7 mouse cellular contexts compared by ENCODE assay signal in genomic region chr5:124024677-124025076, GRCm38 (mm10). TPM values are rescaled to one million over a fixed set of nuclear protein-coding genes. Genes with fewer than 3 reads are reported as not detected.
DNase-seq lines count a peak whose midpoint lies in the region; ATAC-seq and TF ChIP-seq lines count a peak whose summit lies in the region.

No protein-coding gene starts in this region.

- 82% methylated on average over 6 of the region's 6 CpGs for WGBS in spleen, adult 2 months
- WGBS in embryonic facial prominence, embryonic 10.5 days, result 71% methylated on average over 6 of the region's 6 CpGs
- 76% methylated on average over 6 of the region's 6 CpGs for WGBS in liver, embryonic 16.5 days (ENCODE audit: insufficient replicate concordance)

- H3K9ac ChIP-seq in liver, embryonic 16.5 days (ENCODE audit: low read depth, low read length), result no peak overlapping the region; the same call in 1 of the 2 replicates

- no peak overlapping the region for H3K4me3 ChIP-seq in spleen, adult 2 months (ENCODE audit: extremely low read depth, insufficient read depth, insufficient read length)
- no peak overlapping the region; the same call in 1 of the 2 replicates for H3K4me3 ChIP-seq in embryonic facial prominence, embryonic 10.5 days
- no peak overlapping the region for H3K4me3 ChIP-seq in liver, embryonic 16.5 days (ENCODE audit: low read depth, low read length)

- DNase-seq in spleen, adult 2 months (ENCODE audit: low read depth in 1 of 2, low spot score in 2 of 2), result no peak
- no peak for DNase-seq in spleen, postnatal 10 days (ENCODE audit: low spot score in 2 of 2)
- DNase-seq in embryonic facial prominence, embryonic 10.5 days (ENCODE audit: low spot score), result no peak
- DNase-seq in testis, postnatal 14 days (ENCODE audit: low spot score), result no peak
- DNase-seq in right cerebral cortex, postnatal 10 days (ENCODE audit: low spot score in 2 of 2), result no peak
- no peak for DNase-seq in thymus, postnatal 4 days

- peaks cover 54% of the 10 kb centered on the region for H3K4me1 ChIP-seq in spleen, adult 2 months (ENCODE audit: control insufficient read depth, insufficient read depth, insufficient read length)
- H3K4me1 ChIP-seq in embryonic facial prominence, embryonic 10.5 days, result peaks cover 75% of the 10 kb centered on the region
- peaks cover 89% of the 10 kb centered on the region for H3K4me1 ChIP-seq in liver, embryonic 16.5 days (ENCODE audit: control insufficient read depth, low read depth, low read length)

- no peaks in the 10 kb centered on the region for H3K9me3 ChIP-seq in embryonic facial prominence, embryonic 10.5 days
- no peaks in the 10 kb centered on the region for H3K9me3 ChIP-seq in liver, embryonic 16.5 days (replicated peaks; ENCODE audit: control insufficient read depth, low read length)

- H3K27me3 ChIP-seq in spleen, adult 2 months (ENCODE audit: control insufficient read depth, insufficient read depth, low read length), result no peaks in the 10 kb centered on the region
- H3K27me3 ChIP-seq in embryonic facial prominence, embryonic 10.5 days (replicated peaks; ENCODE audit: low read depth, poor library complexity, severe bottlenecking), result no peaks in the 10 kb centered on the region
- no peaks in the 10 kb centered on the region for H3K27me3 ChIP-seq in liver, embryonic 16.5 days (ENCODE audit: control insufficient read depth, insufficient read depth, low read depth, low read length)

- H3K27ac ChIP-seq in spleen, adult 2 months (ENCODE audit: insufficient read depth, low read length), result peak overlapping the region; percentile 66
- H3K27ac ChIP-seq in embryonic facial prominence, embryonic 10.5 days (replicated peaks), result peak overlapping the region; percentile 71
- H3K27ac ChIP-seq in liver, embryonic 16.5 days (ENCODE audit: low read length), result peak overlapping the region; percentile 55

- no peak overlapping the region for H3K4me2 ChIP-seq in liver, embryonic 16.5 days (ENCODE audit: low read depth, low read length)

- no peak for TF ChIP-seq CTCF in spleen, adult 2 months (IDR thresholded peaks at IDR 0.05; ENCODE audit: extremely low read depth, insufficient read depth, insufficient read length, insufficient replicate concordance)

- no peak for ATAC-seq in liver, embryonic 16.5 days (ENCODE audit: low read depth)

- no peak for TF ChIP-seq POLR2A in spleen, adult 2 months (IDR thresholded peaks at IDR 0.05; ENCODE audit: low read depth, low read length)

- no peaks in the 10 kb centered on the region for H3K36me3 ChIP-seq in spleen, adult 2 months (ENCODE audit: control insufficient read depth, insufficient read depth, low read length)
- H3K36me3 ChIP-seq in embryonic facial prominence, embryonic 10.5 days (replicated peaks), result peaks cover 61% of the 10 kb centered on the region
- H3K36me3 ChIP-seq in liver, embryonic 16.5 days (ENCODE audit: control insufficient read depth, insufficient read depth), result peaks cover 6% of the 10 kb centered on the region; the same call in 1 of the 2 replicates

RNA-seq across cellular contexts. Expression of gene Vps37b, which starts 7.4 kb away (rescaled TPM):
- polyA plus RNA-seq in spleen, adult 2 months (2012; rRNA removed), result 58.1 and 72.8 TPM in 2 replicates
- 43.8 and 47.6 TPM in 2 replicates for polyA plus RNA-seq in embryonic facial prominence, embryonic 10.5 days (2016; fragmentation: Nextera tagmentation; extraction: Ambion mirVana)
- 14.3 and 16.3 TPM in 2 replicates for polyA plus RNA-seq in liver, embryonic 16.5 days (2015; fragmentation: Nextera tagmentation; extraction: Ambion mirVana)

RNA-seq across cellular contexts. Expression of gene Hip1r, which starts 51.2 kb away (rescaled TPM):
- polyA plus RNA-seq in spleen, adult 2 months (2012; rRNA removed), result 46.3 and 59.2 TPM in 2 replicates
- 8.5 and 10.7 TPM in 2 replicates for polyA plus RNA-seq in embryonic facial prominence, embryonic 10.5 days (2016; fragmentation: Nextera tagmentation; extraction: Ambion mirVana)
- polyA plus RNA-seq in liver, embryonic 16.5 days (2015; fragmentation: Nextera tagmentation; extraction: Ambion mirVana), result 12.4 and 16.3 TPM in 2 replicates
